Mouse (Mus musculus) lung, adult 2 months (tissue): Measurements from ENCODE around the gene Zmiz2.

Source experiments
- CTCF ChIP-seq: fragments of 200-500 bp; IDR thresholded peaks from 2 replicates; pipeline ENCODE4 v1.5.1; 2011; ENCODE audit warnings: mild to moderate bottlenecking, low read length, control low read depth; ENCODE audit not compliant: insufficient read depth
- POLR2A ChIP-seq: fragments of 200-500 bp; IDR thresholded peaks from 2 replicates; pipeline ENCODE4 v1.6.1; 2011; ENCODE audit warnings: low read depth, mild to moderate bottlenecking, control low read depth, low read length, borderline replicate concordance; ENCODE audit errors: extremely low read depth

DNA sequence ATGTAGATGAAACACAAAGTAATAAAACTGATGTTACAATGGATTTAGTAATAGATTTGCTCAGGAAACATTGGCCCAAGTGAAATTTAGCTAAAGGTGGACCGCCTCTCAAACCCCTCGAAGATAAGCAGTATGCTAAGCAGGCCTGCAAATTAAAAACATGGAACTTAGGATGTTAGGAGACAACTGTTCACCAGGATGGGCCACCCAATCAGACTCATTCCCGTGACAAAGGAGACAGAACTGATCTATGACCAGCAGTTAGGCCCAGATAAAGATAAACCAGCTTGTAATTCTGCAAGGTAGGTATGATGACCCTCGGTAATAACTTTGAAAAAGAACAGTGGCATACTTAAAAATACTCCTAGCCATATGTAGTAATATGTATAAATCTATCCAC is 54.2 kb downstream of the Zmiz2 start:
- TF ChIP-seq POLR2A (no peak), CTCF (no peak)
